Mouse (Mus musculus) heart, embryonic 11.5 days (tissue): Measurements from ENCODE around the gene Slc2a3. TPM values are rescaled to one million over a fixed set of nuclear protein-coding genes. Genes with fewer than 3 reads are reported as not detected.
"Not testable (repeated sequence)": the region's sequence is repeated elsewhere in the genome, so short reads cannot be mapped to it uniquely, and the experiment has no call there.

ENCODE experiments used
- ATAC-seq: fragments of 200-750 bp; cut with Nextera tagmentation; replicated peaks from 2 replicates; pipeline ENCODE4 v1.8.0; 2017; ENCODE audit warnings: moderate library complexity; ENCODE audit not compliant: insufficient number of reproducible peaks, low FRiP score, low TSS enrichment
- H3K27ac ChIP-seq: fragments of 300-500 bp; sonication (generic); 2 replicates; pipeline ENCODE4 v1.5.1; 2014; ENCODE audit warnings: mild to moderate bottlenecking, low read depth, low read length
- H3K27me3 ChIP-seq: fragments of 300-500 bp; sonication (generic); 2 replicates; pipeline ENCODE4 v1.6.1; 2014; ENCODE audit warnings: mild to moderate bottlenecking, low read length, mixed read lengths; ENCODE audit not compliant: control insufficient read depth, insufficient read depth
- H3K36me3 ChIP-seq: fragments of 300-500 bp; sonication (generic); 2 replicates; pipeline ENCODE4 v1.6.1; 2014; ENCODE audit warnings: mild to moderate bottlenecking, low read length, moderate library complexity, mixed read lengths; ENCODE audit not compliant: control insufficient read depth, insufficient read depth
- H3K4me1 ChIP-seq: fragments of 300-500 bp; sonication (generic); 2 replicates; pipeline ENCODE4 v1.6.1; 2014; ENCODE audit warnings: low read length; ENCODE audit not compliant: control insufficient read depth, insufficient read depth
- H3K4me2 ChIP-seq: fragments of 300-500 bp; sonication (generic); 2 replicates; pipeline ENCODE4 v1.6.1; 2014; ENCODE audit warnings: mild to moderate bottlenecking, moderate library complexity
- H3K4me3 ChIP-seq: fragments of 300-500 bp; sonication (generic); 2 replicates; pipeline ENCODE4 v1.5.1; 2014; ENCODE audit warnings: low read depth, low read length
- H3K9ac ChIP-seq: fragments of 300-500 bp; sonication (generic); 2 replicates; pipeline ENCODE4 v1.6.1; 2014; ENCODE audit warnings: mild to moderate bottlenecking, low read depth, low read length, moderate library complexity
- H3K9me3 ChIP-seq: fragments of 300-500 bp; sonication (generic); replicated peaks from 2 replicates; pipeline ENCODE4 v1.6.1; 2016; ENCODE audit warnings: low read length; ENCODE audit not compliant: control insufficient read depth
- WGBS: fragments of 180-500 bp; shearing (Covaris S2); extraction: QIAGEN DNeasy Blood & Tissue Kit; methylation state at CpG from one replicate; pipeline ENCODE4 v1.1.7; 2014; ENCODE audit not compliant: insufficient replicate concordance; 5-methylcytosine and 5-hydroxymethylcytosine counted together
- polyA plus RNA-seq: library from polyadenylated mRNA; unstranded; fragments of >200 nt; fragmentation: Nextera tagmentation; extraction: Ambion mirVana; gene quantifications from 2 replicates; pipeline ENCODE4 v1.2.1, GENCODE M21; 2014

Slc2a3 gene
- polyA plus RNA-seq, 1 experiment from 2014 or later, result 27.5 TPM

GRCm38 (mm10) chr6:122702480-122703124 is 98.8 kb downstream of the Slc2a3 start:
- H3K27me3 ChIP-seq, result peaks cover 12% of the 10 kb centered on the region
- peak overlapping the region; percentile 52 for H3K4me2 ChIP-seq
- WGBS, result 5% methylated on average over 20 of the region's 20 CpGs
- H3K27ac ChIP-seq, result peak overlapping the region; percentile 82
- H3K4me1 ChIP-seq, result peaks cover 4% of the 10 kb centered on the region; the same call in 1 of the 2 replicates
- peak overlapping the region; percentile 28 for H3K4me3 ChIP-seq
- H3K9me3 ChIP-seq, result no peaks in the 10 kb centered on the region
- ATAC-seq, result peak; percentile 81
- peak overlapping the region; percentile 18 for H3K9ac ChIP-seq
- H3K36me3 ChIP-seq, result no peaks in the 10 kb centered on the region

- 77% methylated on average over 5 of the region's 5 CpGs for WGBS
- 0 out of 2 replicates have a peak, but pooled peaks cover 6% of the 10 kb centered on the region for H3K27me3 ChIP-seq
- no peak overlapping the region; the same call in 1 of the 2 replicates for H3K4me2 ChIP-seq
- H3K36me3 ChIP-seq, result no peaks in the 10 kb centered on the region
- no peak overlapping the region for H3K4me3 ChIP-seq
- peaks cover 4% of the 10 kb centered on the region; the same call in 1 of the 2 replicates for H3K4me1 ChIP-seq
- ATAC-seq, result no peak
- H3K27ac ChIP-seq, result peak overlapping the region; percentile 82
- no peaks in the 10 kb centered on the region for H3K9me3 ChIP-seq
- no peak overlapping the region for H3K9ac ChIP-seq
Measured at GRCm38 (mm10) chr6:122701816-122702215, 99.6 kb downstream of the Slc2a3 start.

GRCm38 (mm10) chr6:122699628-122700027 is 101.8 kb downstream of the Slc2a3 start:
- H3K4me1 ChIP-seq, H3K9me3 ChIP-seq, H3K4me3 ChIP-seq, H3K27me3 ChIP-seq, H3K27ac ChIP-seq, H3K4me2 ChIP-seq, H3K36me3 ChIP-seq, H3K9ac ChIP-seq, ATAC-seq: not testable (repeated sequence)
- WGBS, result 79% methylated on average over 2 of the region's 2 CpGs

- Histone ChIP-seq H3K27ac (no peak overlapping the region), H3K4me2 (no peak overlapping the region), H3K36me3 (no peaks in the 10 kb centered on the region), H3K4me3 (no peak overlapping the region), H3K9me3 (no peaks in the 10 kb centered on the region), H3K27me3 (no peaks in the 10 kb centered on the region), H3K4me1 (no peaks in the 10 kb centered on the region), H3K9ac (no peak overlapping the region)
- ATAC-seq, result no peak
- WGBS, result 79% methylated on average over 3 of the region's 3 CpGs
Measured at GRCm38 (mm10) chr6:122695398-122695797, 106.0 kb downstream of the Slc2a3 start.

GRCm38 (mm10) chr6:122690082-122690481 is 111.4 kb downstream of the Slc2a3 start:
- 79% methylated on average over 5 of the region's 5 CpGs for WGBS
- Histone ChIP-seq H3K9ac (no peak overlapping the region), H3K27ac (no peak overlapping the region), H3K9me3 (no peaks in the 10 kb centered on the region), H3K27me3 (no peaks in the 10 kb centered on the region), H3K4me2 (no peak overlapping the region), H3K4me3 (no peak overlapping the region), H3K4me1 (no peaks in the 10 kb centered on the region), H3K36me3 (no peaks in the 10 kb centered on the region)
- no peak for ATAC-seq

- 75% methylated on average over 6 of the region's 6 CpGs for WGBS
- no peaks in the 10 kb centered on the region for H3K9me3 ChIP-seq
Measured at GRCm38 (mm10) chr6:122689411-122690055, 111.9 kb downstream of the Slc2a3 start.

GRCm38 (mm10) chr6:122686709-122687108 is 114.7 kb downstream of the Slc2a3 start:
- H3K4me2 ChIP-seq, result no peak overlapping the region
- 83% methylated on average over 13 of the region's 13 CpGs for WGBS
- no peak overlapping the region for H3K9ac ChIP-seq
- ATAC-seq, result no peak
- no peaks in the 10 kb centered on the region for H3K9me3 ChIP-seq
- no peaks in the 10 kb centered on the region for H3K27me3 ChIP-seq
- H3K27ac ChIP-seq, result no peak overlapping the region
- no peaks in the 10 kb centered on the region for H3K4me1 ChIP-seq
- H3K36me3 ChIP-seq, result no peaks in the 10 kb centered on the region
- H3K4me3 ChIP-seq, result no peak overlapping the region

More at GRCm38 (mm10) chr6:122689411-122690055, 111.9 kb downstream of the Slc2a3 start:
- H3K36me3 ChIP-seq, result no peaks in the 10 kb centered on the region
- H3K9ac ChIP-seq, result no peak overlapping the region
- no peaks in the 10 kb centered on the region for H3K4me1 ChIP-seq
- H3K4me3 ChIP-seq, result no peak overlapping the region
- no peak overlapping the region for H3K4me2 ChIP-seq
- no peaks in the 10 kb centered on the region for H3K27me3 ChIP-seq
- no peak for ATAC-seq
- H3K27ac ChIP-seq, result no peak overlapping the region

- Histone ChIP-seq H3K4me3 (no peak overlapping the region), H3K4me2 (no peak overlapping the region), H3K27me3 (no peaks in the 10 kb centered on the region), H3K9ac (no peak overlapping the region), H3K4me1 (no peaks in the 10 kb centered on the region), H3K27ac (no peak overlapping the region), H3K36me3 (no peaks in the 10 kb centered on the region), H3K9me3 (no peaks in the 10 kb centered on the region)
- no peak for ATAC-seq
- 81% methylated on average over 3 of the region's 3 CpGs for WGBS
Measured at GRCm38 (mm10) chr6:122682646-122683045, 118.8 kb downstream of the Slc2a3 start.
